Mouse (Mus musculus) small intestine, adult 2 months (tissue): ENCODE results near the gene Gm8374. TPM values are rescaled to one million over a fixed set of nuclear protein-coding genes. Genes with fewer than 3 reads are reported as not detected.
"Not testable (repeated sequence)": the region's sequence is repeated elsewhere in the genome, so short reads cannot be mapped to it uniquely, and the experiment has no call there.

Experiments
- H3K27ac ChIP-seq: fragments of 200-500 bp; 2 replicates; pipeline ENCODE4 v1.5.1; 2012; ENCODE audit warnings: low read depth, low read length, control low read depth, inconsistent platforms; ENCODE audit not compliant: insufficient read depth
- H3K27me3 ChIP-seq: fragments of 200-500 bp; 2 replicates; pipeline ENCODE4 v1.6.1; 2012; ENCODE audit warnings: mild to moderate bottlenecking, moderate library complexity, low read length, inconsistent platforms; ENCODE audit not compliant: control insufficient read depth, insufficient read depth
- H3K36me3 ChIP-seq: fragments of 200-500 bp; 2 replicates; pipeline ENCODE4 v1.6.1; 2012; ENCODE audit warnings: mild to moderate bottlenecking, low read length, control low read depth, inconsistent platforms; ENCODE audit not compliant: control insufficient read depth, insufficient read depth
- H3K4me1 ChIP-seq: fragments of 200-500 bp; 2 replicates; pipeline ENCODE4 v1.6.1; 2012; ENCODE audit warnings: low read length, inconsistent platforms, mixed read lengths; ENCODE audit not compliant: control insufficient read depth, insufficient read depth, insufficient read length
- H3K4me3 ChIP-seq: fragments of 200-500 bp; 2 replicates; pipeline ENCODE4 v1.5.1; 2012; ENCODE audit warnings: low read depth, mild to moderate bottlenecking, control low read depth, inconsistent platforms, low read length, moderate library complexity
- WGBS: fragments of 180-500 bp; shearing (Covaris S2); methylation state at CpG from one replicate; pipeline ENCODE4 v1.1.7; 2018; 5-methylcytosine and 5-hydroxymethylcytosine counted together
- polyA plus RNA-seq: library from polyadenylated mRNA; depleted of rRNA; stranded (reverse); fragments of >200 nt; gene quantifications from 2 replicates; pipeline ENCODE4 v1.2.3, GENCODE M21; 2012; rRNA removed

Gm8374 gene
- not detected in 2 replicates for polyA plus RNA-seq

GRCm38 (mm10) chr14:7365034-7365433 is at the start of gene Gm8374:
TSS of gene Gm8374 (minus strand) at chr14:7365134.
- not testable (repeated sequence) for H3K4me3 ChIP-seq, H3K36me3 ChIP-seq, H3K27ac ChIP-seq, H3K4me1 ChIP-seq, H3K27me3 ChIP-seq
- 65% methylated on average over 3 of the region's 3 CpGs for WGBS

- H3K27me3 ChIP-seq, H3K4me3 ChIP-seq, H3K4me1 ChIP-seq, H3K27ac ChIP-seq, H3K36me3 ChIP-seq: not testable (repeated sequence)
- WGBS: no CpG with 5 or more reads among the region's 1 CpGs
Measured at GRCm38 (mm10) chr14:7332295-7332694, 32.6 kb downstream of the Gm8374 start, which contains the start of gene Gm5797. TSS of gene Gm5797 (minus strand) at chr14:7332395.

- not testable (repeated sequence) for H3K36me3 ChIP-seq, H3K27ac ChIP-seq, H3K27me3 ChIP-seq, H3K4me1 ChIP-seq
- H3K4me3 ChIP-seq: 0 out of 2 replicates have a peak overlapping the region, but pooled peaks have one; percentile 16
- WGBS: 1% methylated on average over 18 of the region's 19 CpGs
Measured at GRCm38 (mm10) chr14:7315093-7315492, 49.8 kb downstream of the Gm8374 start.

GRCm38 (mm10) chr14:7314661-7315060 is 50.3 kb downstream of the Gm8374 start, which contains the start of gene Gm3739:
TSS of gene Gm3739 (minus strand) at chr14:7315049.
- not testable (repeated sequence) for H3K4me1 ChIP-seq, H3K27me3 ChIP-seq, H3K36me3 ChIP-seq, H3K27ac ChIP-seq
- WGBS: 2% methylated on average over 20 of the region's 35 CpGs
- H3K4me3 ChIP-seq: 0 out of 2 replicates have a peak within 1 kb of the TSS, but pooled peaks have one; percentile 16

Other genes with a start within 250 kb of the Gm8374 start
- gene Gm6676, start 239.7 kb downstream of the Gm8374 start, polyA plus RNA-seq: not detected in 2 replicates
- gene Gm3512, start 190.6 kb downstream of the Gm8374 start, polyA plus RNA-seq: not detected in 2 replicates
- not detected in 2 replicates for gene Gm16434, start 170.6 kb downstream of the Gm8374 start, polyA plus RNA-seq
- gene Gm3727, start 100.4 kb downstream of the Gm8374 start, polyA plus RNA-seq: not detected in 2 replicates
- gene Gm3739, start 50.1 kb downstream of the Gm8374 start, polyA plus RNA-seq: not detected in 2 replicates
- not detected in 2 replicates for gene Gm5797, start 32.7 kb downstream of the Gm8374 start, polyA plus RNA-seq
- gene Gm3755, start 85.8 kb upstream of the Gm8374 start, polyA plus RNA-seq: not detected in 2 replicates
- gene Gm3752, start 118.6 kb upstream of the Gm8374 start, polyA plus RNA-seq: not detected in 2 replicates
- not detected in 2 replicates for gene Gm3558, start 203.4 kb upstream of the Gm8374 start, polyA plus RNA-seq
- gene Gm10338, start 230.5 kb upstream of the Gm8374 start, polyA plus RNA-seq: not detected in 2 replicates